Mouse (Mus musculus) lung, adult 2 months (tissue): ENCODE data around the gene Il9r.

Experiments used
- CTCF ChIP-seq: fragments of 200-500 bp; IDR thresholded peaks from 2 replicates; pipeline ENCODE4 v1.5.1; 2011; ENCODE audit warnings: mild to moderate bottlenecking, low read length, control low read depth; ENCODE audit not compliant: insufficient read depth
- POLR2A ChIP-seq: fragments of 200-500 bp; IDR thresholded peaks from 2 replicates; pipeline ENCODE4 v1.6.1; 2011; ENCODE audit warnings: low read depth, mild to moderate bottlenecking, control low read depth, low read length, borderline replicate concordance; ENCODE audit errors: extremely low read depth

DNA sequence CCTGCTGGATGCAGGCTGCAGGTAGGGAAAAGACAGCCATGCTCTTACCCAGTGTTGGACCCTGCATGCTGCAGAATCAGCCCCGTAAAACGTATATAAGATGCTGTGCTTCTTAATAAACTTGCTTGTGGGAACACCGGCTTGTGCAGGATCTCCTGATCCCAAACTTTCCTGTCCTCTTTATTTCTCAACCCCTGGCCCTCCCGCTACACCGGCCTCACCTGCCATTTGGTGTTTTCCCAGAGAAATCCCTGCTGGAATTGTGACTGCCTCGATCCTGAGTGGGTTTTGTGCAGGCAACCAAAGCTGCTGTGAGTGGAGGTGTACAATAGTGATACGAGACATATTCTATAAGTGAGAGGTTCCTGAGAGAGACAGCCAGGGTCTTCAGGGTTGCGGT is 15.6 kb downstream of the Il9r start:
- no peak for TF ChIP-seq POLR2A
- TF ChIP-seq CTCF, result no peak
